Mouse (Mus musculus): ENCODE data around the gene March10.

DNA sequence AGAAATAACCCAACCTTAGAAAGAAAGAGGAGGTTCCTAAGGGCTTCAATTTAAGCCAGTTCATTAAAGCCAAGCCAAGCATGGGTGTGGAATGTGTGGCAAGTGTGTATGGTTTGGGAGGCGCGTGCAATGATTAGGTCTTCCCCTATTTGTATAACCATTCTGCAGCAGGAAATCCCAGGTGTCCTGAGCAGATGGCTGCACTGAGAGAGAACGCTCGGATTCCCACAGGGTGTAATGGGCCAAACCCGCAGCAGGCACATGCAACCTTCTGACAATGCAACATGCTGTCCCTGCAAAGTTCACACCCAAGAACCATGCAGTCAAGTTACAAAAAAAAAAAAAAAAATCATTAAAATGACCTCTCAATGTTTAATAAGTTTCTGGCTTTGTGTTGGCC lies 10.8 kb downstream of the March10 start:
- TF ChIP-seq CTCF (IDR thresholded peaks at IDR 0.05; ENCODE audit: extremely low read depth, insufficient read length, insufficient replicate concordance, low read depth, low read length) (no peak), POLR2A (IDR thresholded peaks at IDR 0.05; ENCODE audit: low read depth, low read length) (no peak)

Measured in small intestine, adult 2 months (tissue).